Mouse (Mus musculus) urinary bladder, postnatal 14 days (tissue): ENCODE results near the gene Foxp1.
A peak's percentile ranks its signal among the peaks of the same experiment; 100 is the strongest.

Experiments
- DNase-seq: peaks from one replicate; pipeline ENCODE4 v3.0.0; 2021; ENCODE audit warnings: low spot score

Gene Foxp1

GRCm38 (mm10) chr6:99522359-99523108, at the start of gene Foxp1:
Gene Foxp1, minus strand, starts transcription at chr6:99522721.
- peak; percentile 80 for DNase-seq

- DNase-seq: no peak
These were observed 49.5 kb upstream of the Foxp1 start for GRCm38 (mm10) chr6:99572071-99572470.

- DNase-seq: no peak
These were observed 44.4 kb upstream of the Foxp1 start for GRCm38 (mm10) chr6:99566921-99567320.

- DNase-seq: no peak
These were observed 42.2 kb upstream of the Foxp1 start for GRCm38 (mm10) chr6:99564766-99565165.

- DNase-seq: no peak
These were observed 34.4 kb upstream of the Foxp1 start for GRCm38 (mm10) chr6:99556950-99557349.

- no peak for DNase-seq
These were observed 30.3 kb upstream of the Foxp1 start for GRCm38 (mm10) chr6:99552816-99553215.

GRCm38 (mm10) chr6:99546416-99546815, 23.9 kb upstream of the Foxp1 start:
- no peak for DNase-seq

- DNase-seq: no peak
These were observed 22.9 kb upstream of the Foxp1 start for GRCm38 (mm10) chr6:99545437-99545836.

- no peak for DNase-seq
These were observed 18.6 kb upstream of the Foxp1 start for GRCm38 (mm10) chr6:99541105-99541504.

GRCm38 (mm10) chr6:99540653-99541052, 18.1 kb upstream of the Foxp1 start:
- no peak for DNase-seq

GRCm38 (mm10) chr6:99540146-99540545, 17.6 kb upstream of the Foxp1 start:
- DNase-seq: no peak

- DNase-seq: no peak
These were observed 15.8 kb upstream of the Foxp1 start for GRCm38 (mm10) chr6:99538194-99538941.

GRCm38 (mm10) chr6:99534211-99534745, 11.8 kb upstream of the Foxp1 start:
- no peak for DNase-seq

GRCm38 (mm10) chr6:99532458-99532857, 9.9 kb upstream of the Foxp1 start:
- no peak for DNase-seq

- DNase-seq: no peak
These were observed 6.5 kb upstream of the Foxp1 start for GRCm38 (mm10) chr6:99528972-99529371.

- DNase-seq: no peak
These were observed 5.1 kb upstream of the Foxp1 start for GRCm38 (mm10) chr6:99527457-99528105.

GRCm38 (mm10) chr6:99525351-99525750, 2.8 kb upstream of the Foxp1 start:
- peak; percentile 20 for DNase-seq

GRCm38 (mm10) chr6:99523679-99524370, 1.3 kb upstream of the Foxp1 start:
- DNase-seq: no peak

- DNase-seq: peak; percentile 73
These were observed 650 bp upstream of the Foxp1 start for GRCm38 (mm10) chr6:99523109-99523632.

GRCm38 (mm10) chr6:99521641-99522358, 721 bp downstream of the Foxp1 start:
- peak; percentile 43 for DNase-seq

- peak; percentile 65 for DNase-seq
These were observed 1.4 kb downstream of the Foxp1 start for GRCm38 (mm10) chr6:99521038-99521640.
